Mouse (Mus musculus): Measurements from ENCODE around the gene Mtmr3. TPM values are rescaled to one million over a fixed set of nuclear protein-coding genes. Genes with fewer than 3 reads are reported as not detected.
A peak's percentile ranks its signal among the peaks of the same experiment; 100 is the strongest.
"Not testable (repeated sequence)": the region's sequence is repeated elsewhere in the genome, so short reads cannot be mapped to it uniquely, and the experiment has no call there.

Mtmr3 gene
- polyA plus RNA-seq, 1 experiment from 2014 or later: 44.1 TPM

DNA sequence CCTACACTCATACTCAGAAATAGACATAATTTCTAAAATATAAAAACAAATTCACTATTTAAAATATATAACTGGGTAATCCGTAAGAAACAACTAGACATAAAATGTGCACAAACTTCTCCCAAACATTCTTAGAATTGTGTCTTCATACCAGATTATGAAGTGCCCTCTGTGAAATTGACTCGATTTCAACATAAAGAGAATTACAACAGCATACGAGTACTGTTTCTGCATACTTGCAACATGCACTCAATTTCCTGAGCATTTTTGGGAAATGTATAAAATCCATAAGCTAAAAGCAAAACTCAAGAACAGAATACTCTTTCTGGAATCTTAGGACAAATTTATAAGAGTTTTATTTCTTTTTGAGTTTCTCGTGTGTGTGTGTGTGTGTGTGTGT, 2.9 kb downstream of the Mtmr3 start:
- H3K9ac ChIP-seq (replicated peaks; ENCODE audit: low read length): no peak overlapping the region

DNA sequence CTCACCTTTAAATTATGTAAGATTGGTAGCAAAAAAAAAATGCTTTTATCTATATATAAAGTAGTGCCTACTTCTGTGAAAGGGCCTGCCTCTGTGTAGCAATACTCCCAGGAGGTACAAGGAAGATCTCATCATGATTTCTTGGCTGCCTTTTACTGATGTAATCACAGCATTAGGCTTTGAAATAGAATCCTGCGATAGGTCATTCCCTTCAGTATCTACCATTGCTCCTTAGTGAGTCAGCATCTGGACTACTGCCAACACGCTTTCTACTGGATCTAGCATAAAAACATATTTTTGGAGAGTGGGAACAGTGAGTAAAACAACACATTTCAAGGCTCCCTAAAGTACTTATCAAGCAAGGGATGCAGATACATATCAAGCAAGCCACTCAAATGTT, 16.0 kb downstream of the Mtmr3 start:
- Histone ChIP-seq H3K9me3 (ENCODE audit: control insufficient read depth, low read length) (no peaks in the 10 kb centered on the region), H3K9ac (replicated peaks; ENCODE audit: low read length) (no peak overlapping the region), H3K27me3 (ENCODE audit: control insufficient read depth, insufficient read depth, low read length) (no peaks in the 10 kb centered on the region), H3K36me3 (ENCODE audit: control insufficient read depth, insufficient read depth, low read length) (no peaks in the 10 kb centered on the region), H3K4me2 (ENCODE audit: low read length) (no peak overlapping the region), H3K27ac (replicated peaks; ENCODE audit: low read depth, low read length) (no peak overlapping the region), H3K4me1 (ENCODE audit: control insufficient read depth, insufficient read depth, low read length) (no peaks in the 10 kb centered on the region), H3K4me3 (replicated peaks; ENCODE audit: low read depth, low read length) (no peak overlapping the region)
- ATAC-seq (ENCODE audit: low FRiP score, low TSS enrichment) (no peak), DNase-seq (peak; percentile 13)
- WGBS: 86% methylated on average over 2 of the region's 2 CpGs

More for the DNA sequence above, 2.9 kb downstream of the Mtmr3 start:
- DNase-seq: no peak
- Histone ChIP-seq H3K9me3 (ENCODE audit: control insufficient read depth, low read length) (no peaks in the 10 kb centered on the region), H3K27me3 (ENCODE audit: control insufficient read depth, insufficient read depth, low read length) (no peaks in the 10 kb centered on the region), H3K4me2 (ENCODE audit: low read length) (no peak overlapping the region), H3K36me3 (ENCODE audit: control insufficient read depth, insufficient read depth, low read length) (no peaks in the 10 kb centered on the region), H3K27ac (replicated peaks; ENCODE audit: low read depth, low read length) (no peak overlapping the region), H3K4me3 (replicated peaks; ENCODE audit: low read depth, low read length) (no peak overlapping the region), H3K4me1 (ENCODE audit: control insufficient read depth, insufficient read depth, low read length) (peaks cover 10% of the 10 kb centered on the region)
- 88% methylated on average over 4 of the region's 4 CpGs for WGBS
- no peak for ATAC-seq (ENCODE audit: low FRiP score, low TSS enrichment)

DNA sequence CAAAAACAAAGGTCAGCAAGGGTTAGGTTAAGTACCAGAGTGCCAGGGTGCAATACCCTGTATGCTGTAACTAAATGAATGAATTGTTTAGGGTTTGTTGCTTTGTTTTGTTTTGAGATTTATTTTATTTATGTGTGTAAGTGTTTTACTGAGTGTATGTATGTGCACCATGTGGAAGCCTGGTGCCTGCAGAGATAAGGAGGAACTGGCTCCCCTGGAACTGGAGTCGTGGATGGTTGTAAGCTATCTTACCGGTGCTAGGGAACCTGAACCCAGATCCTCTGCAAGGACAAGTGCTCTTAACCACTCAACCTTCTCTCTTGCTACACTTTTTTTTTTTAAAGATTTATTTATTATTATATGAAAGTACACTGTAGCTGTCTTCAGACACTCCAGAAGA, 17.6 kb downstream of the Mtmr3 start:
- no peak overlapping the region for H3K4me2 ChIP-seq (ENCODE audit: low read length)
- H3K36me3 ChIP-seq (ENCODE audit: control insufficient read depth, insufficient read depth, low read length): no peaks in the 10 kb centered on the region
- no peaks in the 10 kb centered on the region for H3K27me3 ChIP-seq (ENCODE audit: control insufficient read depth, insufficient read depth, low read length)
- H3K9me3 ChIP-seq (ENCODE audit: control insufficient read depth, low read length): no peaks in the 10 kb centered on the region
- H3K27ac ChIP-seq (replicated peaks; ENCODE audit: low read depth, low read length): no peak overlapping the region
- DNase-seq (no peak), ATAC-seq (ENCODE audit: low FRiP score, low TSS enrichment) (no peak)
- WGBS: 99% methylated on average over 2 of the region's 2 CpGs
- H3K4me1 ChIP-seq (ENCODE audit: control insufficient read depth, insufficient read depth, low read length): no peaks in the 10 kb centered on the region
- H3K4me3 ChIP-seq (replicated peaks; ENCODE audit: low read depth, low read length): no peak overlapping the region
- H3K9ac ChIP-seq (replicated peaks; ENCODE audit: low read length): no peak overlapping the region

DNA sequence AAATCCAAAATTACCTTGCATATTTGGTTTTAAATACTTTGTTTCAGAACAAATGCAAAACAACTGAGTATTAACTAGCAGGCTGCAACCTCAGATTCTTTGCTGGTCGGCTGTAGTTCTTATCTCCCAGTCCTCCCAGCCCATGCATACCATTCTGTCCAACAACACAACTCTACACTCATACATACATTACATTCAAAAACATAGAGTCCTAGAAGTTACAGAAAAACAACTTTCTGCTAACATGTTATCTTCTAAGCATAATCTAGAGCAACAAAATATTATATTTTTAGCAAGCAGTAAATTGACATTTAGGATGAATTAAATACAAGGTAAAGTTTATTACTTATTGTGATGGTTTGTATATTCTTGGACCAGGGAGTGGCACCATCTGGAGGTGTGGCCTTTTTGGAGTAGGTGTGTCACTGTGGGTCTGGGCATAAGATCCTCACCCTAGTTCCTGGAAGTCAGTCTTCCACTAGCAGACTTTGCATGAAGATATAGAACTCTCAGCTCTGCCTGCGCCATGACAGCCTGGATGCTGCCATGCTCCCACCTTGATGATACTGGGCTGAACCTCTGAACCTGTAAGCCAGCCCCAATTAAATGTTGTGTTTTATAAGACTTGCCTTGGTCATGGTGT, 18.5 kb downstream of the Mtmr3 start:
- H3K4me3 ChIP-seq (replicated peaks; ENCODE audit: low read depth, low read length); H3K36me3 ChIP-seq (ENCODE audit: control insufficient read depth, insufficient read depth, low read length); H3K27ac ChIP-seq (replicated peaks; ENCODE audit: low read depth, low read length); H3K9me3 ChIP-seq (ENCODE audit: control insufficient read depth, low read length); H3K4me2 ChIP-seq (ENCODE audit: low read length); H3K9ac ChIP-seq (replicated peaks; ENCODE audit: low read length); H3K4me1 ChIP-seq (ENCODE audit: control insufficient read depth, insufficient read depth, low read length); H3K27me3 ChIP-seq (ENCODE audit: control insufficient read depth, insufficient read depth, low read length); DNase-seq; ATAC-seq (ENCODE audit: low FRiP score, low TSS enrichment): not testable (repeated sequence)
- WGBS: 92% methylated on average over 2 of the region's 2 CpGs

DNA sequence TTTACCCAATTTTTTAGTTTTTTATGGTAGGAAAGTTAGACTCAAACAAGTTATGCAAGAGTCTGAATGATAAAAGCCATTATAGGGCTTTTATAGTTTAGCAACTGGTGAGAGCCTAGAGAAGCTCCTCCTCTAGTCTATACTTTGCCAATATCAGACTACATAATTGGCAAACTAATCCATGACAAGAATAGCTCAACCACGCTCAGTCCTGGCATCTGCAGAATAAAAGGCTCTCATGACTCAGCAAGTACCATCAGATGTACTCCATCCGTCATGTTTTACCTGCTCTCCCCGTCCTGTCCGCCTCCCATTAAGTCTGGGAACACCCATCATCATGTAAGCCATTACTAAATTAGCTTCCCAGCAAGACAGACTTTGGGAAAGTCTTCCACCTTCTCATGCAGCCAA, 23.2 kb downstream of the Mtmr3 start:
- Histone ChIP-seq H3K4me3 (replicated peaks; ENCODE audit: low read depth, low read length) (no peak overlapping the region), H3K4me1 (ENCODE audit: control insufficient read depth, insufficient read depth, low read length) (no peaks in the 10 kb centered on the region), H3K27me3 (ENCODE audit: control insufficient read depth, insufficient read depth, low read length) (no peaks in the 10 kb centered on the region), H3K9me3 (ENCODE audit: control insufficient read depth, low read length) (no peaks in the 10 kb centered on the region), H3K9ac (replicated peaks; ENCODE audit: low read length) (no peak overlapping the region), H3K4me2 (ENCODE audit: low read length) (no peak overlapping the region), H3K36me3 (ENCODE audit: control insufficient read depth, insufficient read depth, low read length) (no peaks in the 10 kb centered on the region), H3K27ac (replicated peaks; ENCODE audit: low read depth, low read length) (no peak overlapping the region)
- ATAC-seq (ENCODE audit: low FRiP score, low TSS enrichment) (no peak), DNase-seq (no peak)
- 83% methylated on average over 4 of the region's 4 CpGs for WGBS

DNA sequence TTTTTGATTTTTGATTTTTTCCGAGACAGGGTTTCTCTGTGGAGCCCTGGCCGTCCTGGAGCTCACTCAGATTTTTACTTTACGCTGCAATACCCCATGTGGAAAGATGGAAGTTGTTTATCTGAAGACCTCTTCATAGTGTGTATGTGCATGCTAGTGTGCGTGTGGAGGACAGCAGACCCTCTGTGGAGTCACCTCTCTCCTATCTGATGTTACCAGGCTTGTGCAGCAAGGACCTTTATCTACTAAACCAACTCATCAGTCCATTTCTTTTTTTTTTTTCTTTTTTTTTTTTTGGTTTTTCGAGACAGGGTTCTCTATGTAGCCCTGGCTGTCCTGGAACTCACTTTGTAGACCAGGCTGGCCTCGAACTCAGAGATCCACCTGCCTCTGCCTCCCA, 28.3 kb downstream of the Mtmr3 start:
- no peak for ATAC-seq (ENCODE audit: low FRiP score, low TSS enrichment)
- H3K4me2 ChIP-seq (ENCODE audit: low read length): no peak overlapping the region
- no peak overlapping the region for H3K27ac ChIP-seq (replicated peaks; ENCODE audit: low read depth, low read length)
- H3K4me3 ChIP-seq (replicated peaks; ENCODE audit: low read depth, low read length): no peak overlapping the region
- H3K9ac ChIP-seq (replicated peaks; ENCODE audit: low read length): no peak overlapping the region
- no peaks in the 10 kb centered on the region for H3K4me1 ChIP-seq (ENCODE audit: control insufficient read depth, insufficient read depth, low read length)
- H3K36me3 ChIP-seq (ENCODE audit: control insufficient read depth, insufficient read depth, low read length): no peaks in the 10 kb centered on the region
- no peaks in the 10 kb centered on the region for H3K27me3 ChIP-seq (ENCODE audit: control insufficient read depth, insufficient read depth, low read length)
- 98% methylated on average over 6 of the region's 6 CpGs for WGBS
- no peak for DNase-seq
- no peaks in the 10 kb centered on the region for H3K9me3 ChIP-seq (ENCODE audit: control insufficient read depth, low read length)

DNA sequence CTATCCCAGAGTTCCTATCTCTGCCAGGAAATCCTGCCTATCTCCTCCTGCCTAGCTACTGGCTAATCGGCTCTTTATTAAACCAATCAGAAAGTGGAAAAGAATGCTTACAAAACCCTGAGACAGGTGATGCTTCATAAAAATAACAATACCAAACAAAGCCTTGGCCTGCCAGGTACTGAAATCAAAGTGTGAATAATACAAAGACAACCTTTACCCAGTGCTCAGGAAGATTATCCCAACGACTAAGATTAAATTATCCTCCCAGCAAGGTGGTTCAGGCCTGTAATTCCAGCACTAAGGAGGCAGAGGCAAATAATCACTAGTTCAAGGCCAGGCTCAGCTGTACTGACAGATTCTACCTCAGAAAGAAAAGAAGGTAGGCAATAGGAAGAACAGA, 29.1 kb downstream of the Mtmr3 start:
- 85% methylated on average over 2 of the region's 2 CpGs for WGBS
- ATAC-seq (ENCODE audit: low FRiP score, low TSS enrichment): no peak
- no peaks in the 10 kb centered on the region for H3K36me3 ChIP-seq (ENCODE audit: control insufficient read depth, insufficient read depth, low read length)
- no peak for DNase-seq
- no peak overlapping the region for H3K27ac ChIP-seq (replicated peaks; ENCODE audit: low read depth, low read length)
- H3K4me1 ChIP-seq (ENCODE audit: control insufficient read depth, insufficient read depth, low read length): no peaks in the 10 kb centered on the region
- H3K4me2 ChIP-seq (ENCODE audit: low read length): no peak overlapping the region
- no peak overlapping the region for H3K9ac ChIP-seq (replicated peaks; ENCODE audit: low read length)
- H3K9me3 ChIP-seq (ENCODE audit: control insufficient read depth, low read length): no peaks in the 10 kb centered on the region
- no peaks in the 10 kb centered on the region for H3K27me3 ChIP-seq (ENCODE audit: control insufficient read depth, insufficient read depth, low read length)
- H3K4me3 ChIP-seq (replicated peaks; ENCODE audit: low read depth, low read length): no peak overlapping the region

DNA sequence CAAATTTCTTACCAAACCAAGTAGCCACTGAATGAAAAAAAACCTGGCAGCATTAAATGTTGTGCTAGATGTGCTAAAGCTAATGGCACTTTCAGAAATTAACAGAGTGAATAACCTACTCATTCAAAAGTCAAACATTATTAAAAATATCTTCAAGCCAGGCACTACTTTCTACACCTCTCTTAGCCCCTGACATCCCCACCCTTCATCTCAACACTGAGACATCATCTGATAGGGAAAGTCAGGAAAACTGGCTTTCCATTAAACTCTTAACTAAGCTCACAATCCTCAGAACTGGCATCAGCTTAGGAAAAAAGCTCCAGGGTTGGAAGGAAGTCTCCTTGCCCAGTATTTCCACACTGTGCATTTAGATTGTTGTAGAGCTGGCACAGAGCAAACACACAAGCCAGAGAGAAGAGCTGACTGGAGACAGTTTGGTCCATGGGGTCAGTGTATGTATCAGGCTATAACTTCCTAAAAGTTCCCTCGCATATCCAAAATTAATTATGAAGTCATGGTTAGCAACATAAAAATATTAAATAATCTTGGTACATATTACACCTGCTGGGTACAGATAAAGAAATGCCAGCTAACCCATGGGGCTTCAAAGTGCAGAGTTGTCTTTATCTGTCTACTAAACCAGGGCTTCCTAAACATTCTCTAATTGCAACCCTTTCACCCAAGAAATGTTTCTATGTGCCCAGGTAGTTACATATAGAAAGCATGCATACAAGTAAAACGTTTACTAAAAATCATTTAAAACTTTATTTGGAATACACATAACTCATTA, 41.2 kb downstream of the Mtmr3 start:
- Histone ChIP-seq H3K4me1 (ENCODE audit: control insufficient read depth, insufficient read depth, low read length) (no peaks in the 10 kb centered on the region), H3K4me3 (replicated peaks; ENCODE audit: low read depth, low read length) (no peak overlapping the region), H3K9ac (replicated peaks; ENCODE audit: low read length) (no peak overlapping the region), H3K4me2 (ENCODE audit: low read length) (no peak overlapping the region), H3K9me3 (ENCODE audit: control insufficient read depth, low read length) (no peaks in the 10 kb centered on the region), H3K27me3 (ENCODE audit: control insufficient read depth, insufficient read depth, low read length) (no peaks in the 10 kb centered on the region), H3K36me3 (ENCODE audit: control insufficient read depth, insufficient read depth, low read length) (no peaks in the 10 kb centered on the region), H3K27ac (replicated peaks; ENCODE audit: low read depth, low read length) (no peak overlapping the region)
- DNase-seq (no peak), ATAC-seq (ENCODE audit: low FRiP score, low TSS enrichment) (no peak)
- 97% methylated on average over 2 of the region's 2 CpGs for WGBS

DNA sequence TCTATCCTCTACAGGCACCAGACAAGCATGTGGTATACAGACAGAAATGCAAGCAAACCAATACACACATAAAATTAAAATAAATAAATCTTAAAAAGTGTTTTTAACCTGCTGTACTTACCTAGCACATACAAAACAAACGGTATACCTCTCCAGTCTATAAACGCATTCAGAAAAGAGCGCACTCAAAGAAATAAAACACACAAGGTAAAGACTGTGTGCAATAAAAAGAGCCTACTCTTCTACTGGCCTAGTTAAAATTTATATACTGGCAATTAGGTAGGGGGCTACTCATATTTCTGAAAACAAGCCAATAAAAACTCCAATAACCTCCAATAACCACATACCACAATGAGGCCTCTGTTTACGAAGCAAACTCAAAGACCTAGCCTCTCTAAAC, 47.1 kb downstream of the Mtmr3 start:
- no peak for DNase-seq
- Histone ChIP-seq H3K27me3 (ENCODE audit: control insufficient read depth, insufficient read depth, low read length) (no peaks in the 10 kb centered on the region), H3K4me1 (ENCODE audit: control insufficient read depth, insufficient read depth, low read length) (no peaks in the 10 kb centered on the region), H3K36me3 (ENCODE audit: control insufficient read depth, insufficient read depth, low read length) (no peaks in the 10 kb centered on the region), H3K9me3 (ENCODE audit: control insufficient read depth, low read length) (no peaks in the 10 kb centered on the region), H3K27ac (replicated peaks; ENCODE audit: low read depth, low read length) (no peak overlapping the region), H3K9ac (replicated peaks; ENCODE audit: low read length) (no peak overlapping the region), H3K4me2 (ENCODE audit: low read length) (no peak overlapping the region), H3K4me3 (replicated peaks; ENCODE audit: low read depth, low read length) (no peak overlapping the region)
- no peak for ATAC-seq (ENCODE audit: low FRiP score, low TSS enrichment)
- WGBS: 97% methylated on average over 4 of the region's 4 CpGs

All from midbrain, embryonic 14.5 days (tissue).